Mouse (Mus musculus): ENCODE measurements at regions not wholly inside any gene's neighbourhood (a gene's known extent, or its start where the extent isn't known, plus 50 kb on each side); places are given as distances from the start of the nearest gene placed in this dataset.

- no peak overlapping the region for H3K27ac ChIP-seq (replicated peaks)
- no peak overlapping the region for H3K4me2 ChIP-seq (replicated peaks; ENCODE audit: low read depth)
- no peak for DNase-seq (ENCODE audit: low spot score)
- H3K27me3 ChIP-seq (ENCODE audit: control insufficient read depth, insufficient read depth, low read length): no peaks in the 10 kb centered on the region
- no peaks in the 10 kb centered on the region for H3K9me3 ChIP-seq (ENCODE audit: control insufficient read depth, low read length)
- H3K9ac ChIP-seq (ENCODE audit: low read length): no peak overlapping the region
- no peak overlapping the region for H3K4me3 ChIP-seq (ENCODE audit: low read depth, low read length)
- no peak for ATAC-seq (ENCODE audit: low FRiP score, low TSS enrichment)
- TF ChIP-seq CTCF (IDR thresholded peaks at IDR 0.05; ENCODE audit: low read depth) (peak; percentile 41), EP300 (optimal IDR thresholded peaks at IDR 0.05) (no peak)
- H3K36me3 ChIP-seq (ENCODE audit: control insufficient read depth, insufficient read depth, low read length): no peaks in the 10 kb centered on the region
- H3K4me1 ChIP-seq (replicated peaks; ENCODE audit: control insufficient read depth, insufficient read depth): no peaks in the 10 kb centered on the region
Observed at GRCm38 (mm10) chr15:60195070-60195469, 178.7 kb upstream of the 4933412E24Rik start.

- 81% methylated on average over 3 of the region's 3 CpGs for WGBS
- DNase-seq (ENCODE audit: low spot score): no peak
- no peak overlapping the region for H3K27ac ChIP-seq (replicated peaks)
- H3K9me3 ChIP-seq (ENCODE audit: control insufficient read depth, low read length): no peaks in the 10 kb centered on the region
- ATAC-seq (ENCODE audit: low FRiP score, low TSS enrichment): no peak
- no peaks in the 10 kb centered on the region for H3K4me1 ChIP-seq (replicated peaks; ENCODE audit: control insufficient read depth, insufficient read depth)
- H3K4me3 ChIP-seq (ENCODE audit: low read depth, low read length): no peak overlapping the region
- no peak overlapping the region for H3K4me2 ChIP-seq (replicated peaks; ENCODE audit: low read depth)
- TF ChIP-seq CTCF (IDR thresholded peaks at IDR 0.05; ENCODE audit: low read depth): no peak
- TF ChIP-seq EP300 (optimal IDR thresholded peaks at IDR 0.05): no peak
- no peaks in the 10 kb centered on the region for H3K36me3 ChIP-seq (ENCODE audit: control insufficient read depth, insufficient read depth, low read length)
- no peaks in the 10 kb centered on the region for H3K27me3 ChIP-seq (ENCODE audit: control insufficient read depth, insufficient read depth, low read length)
- no peak overlapping the region for H3K9ac ChIP-seq (ENCODE audit: low read length)
Observed at GRCm38 (mm10) chr15:60193157-60193556, 176.7 kb upstream of the 4933412E24Rik start.

GRCm38 (mm10) chr15:60187002-60187715, 170.7 kb upstream of the 4933412E24Rik start:
- no peak overlapping the region for H3K9ac ChIP-seq (ENCODE audit: low read length)
- WGBS: 47% methylated on average over 5 of the region's 5 CpGs
- H3K4me3 ChIP-seq (ENCODE audit: low read depth, low read length): no peak overlapping the region
- no peaks in the 10 kb centered on the region for H3K36me3 ChIP-seq (ENCODE audit: control insufficient read depth, insufficient read depth, low read length)
- H3K27ac ChIP-seq (replicated peaks): no peak overlapping the region
- no peaks in the 10 kb centered on the region for H3K27me3 ChIP-seq (ENCODE audit: control insufficient read depth, insufficient read depth, low read length)
- H3K9me3 ChIP-seq (ENCODE audit: control insufficient read depth, low read length): no peaks in the 10 kb centered on the region
- H3K4me2 ChIP-seq (replicated peaks; ENCODE audit: low read depth): no peak overlapping the region
- H3K4me1 ChIP-seq (replicated peaks; ENCODE audit: control insufficient read depth, insufficient read depth): no peaks in the 10 kb centered on the region
- DNase-seq (ENCODE audit: low spot score) (peak; percentile 15), ATAC-seq (ENCODE audit: low FRiP score, low TSS enrichment) (no peak)
- no peak for TF ChIP-seq EP300 (optimal IDR thresholded peaks at IDR 0.05)

- Histone ChIP-seq H3K27me3 (ENCODE audit: control insufficient read depth, insufficient read depth, low read length) (no peaks in the 10 kb centered on the region), H3K4me2 (replicated peaks; ENCODE audit: low read depth) (no peak overlapping the region), H3K36me3 (ENCODE audit: control insufficient read depth, insufficient read depth, low read length) (no peaks in the 10 kb centered on the region), H3K4me1 (replicated peaks; ENCODE audit: control insufficient read depth, insufficient read depth) (no peaks in the 10 kb centered on the region), H3K27ac (replicated peaks) (no peak overlapping the region), H3K9ac (ENCODE audit: low read length) (no peak overlapping the region), H3K4me3 (ENCODE audit: low read depth, low read length) (no peak overlapping the region), H3K9me3 (ENCODE audit: control insufficient read depth, low read length) (no peaks in the 10 kb centered on the region)
- DNase-seq (ENCODE audit: low spot score) (no peak), ATAC-seq (ENCODE audit: low FRiP score, low TSS enrichment) (no peak)
- 79% methylated on average over 6 of the region's 6 CpGs for WGBS
- no peak for TF ChIP-seq EP300 (optimal IDR thresholded peaks at IDR 0.05)
- TF ChIP-seq CTCF (IDR thresholded peaks at IDR 0.05; ENCODE audit: low read depth): no peak
Observed at GRCm38 (mm10) chr15:60141554-60142070, 125.2 kb upstream of the 4933412E24Rik start.

- Histone ChIP-seq H3K9ac (ENCODE audit: low read length) (no peak overlapping the region), H3K36me3 (ENCODE audit: control insufficient read depth, insufficient read depth, low read length) (no peaks in the 10 kb centered on the region), H3K9me3 (ENCODE audit: control insufficient read depth, low read length) (no peaks in the 10 kb centered on the region), H3K27ac (replicated peaks) (no peak overlapping the region), H3K4me1 (replicated peaks; ENCODE audit: control insufficient read depth, insufficient read depth) (no peaks in the 10 kb centered on the region), H3K27me3 (ENCODE audit: control insufficient read depth, insufficient read depth, low read length) (no peaks in the 10 kb centered on the region), H3K4me2 (replicated peaks; ENCODE audit: low read depth) (no peak overlapping the region), H3K4me3 (ENCODE audit: low read depth, low read length) (no peak overlapping the region)
- DNase-seq (ENCODE audit: low spot score) (no peak), ATAC-seq (ENCODE audit: low FRiP score, low TSS enrichment) (no peak)
- 56% methylated on average over 2 of the region's 2 CpGs for WGBS
- no peak for TF ChIP-seq EP300 (optimal IDR thresholded peaks at IDR 0.05)
- no peak for TF ChIP-seq CTCF (IDR thresholded peaks at IDR 0.05; ENCODE audit: low read depth)
Observed at GRCm38 (mm10) chr15:60136671-60137070, 120.3 kb upstream of the 4933412E24Rik start.

- no peak for TF ChIP-seq EP300 (optimal IDR thresholded peaks at IDR 0.05)
- TF ChIP-seq CTCF (IDR thresholded peaks at IDR 0.05; ENCODE audit: low read depth): no peak
- Histone ChIP-seq H3K9ac (ENCODE audit: low read length) (no peak overlapping the region), H3K4me2 (replicated peaks; ENCODE audit: low read depth) (no peak overlapping the region), H3K4me1 (replicated peaks; ENCODE audit: control insufficient read depth, insufficient read depth) (no peaks in the 10 kb centered on the region), H3K9me3 (ENCODE audit: control insufficient read depth, low read length) (no peaks in the 10 kb centered on the region), H3K27ac (replicated peaks) (no peak overlapping the region), H3K36me3 (ENCODE audit: control insufficient read depth, insufficient read depth, low read length) (no peaks in the 10 kb centered on the region), H3K4me3 (ENCODE audit: low read depth, low read length) (no peak overlapping the region), H3K27me3 (ENCODE audit: control insufficient read depth, insufficient read depth, low read length) (no peaks in the 10 kb centered on the region)
- ATAC-seq (ENCODE audit: low FRiP score, low TSS enrichment) (no peak), DNase-seq (ENCODE audit: low spot score) (no peak)
- 13% methylated on average over 1 of the region's 1 CpGs for WGBS
Observed at GRCm38 (mm10) chr15:60134515-60134914, 118.1 kb upstream of the 4933412E24Rik start.
